Mouse (Mus musculus) right cerebral cortex, postnatal 14 days (tissue): ENCODE results near the gene Jmjd8.
A peak's percentile ranks its signal among the peaks of the same experiment; 100 is the strongest.

Experiments
- DNase-seq: peaks from one replicate; pipeline ENCODE4 v3.0.0; 2022

Jmjd8 gene

GRCm38 (mm10) chr17:25808789-25809605, 19.7 kb upstream of the Jmjd8 start, which contains the start of gene Fbxl16:
Gene Fbxl16 (plus strand): TSS chr17:25809085.
- DNase-seq, result peak; percentile 87

GRCm38 (mm10) chr17:25809606-25810340, 18.9 kb upstream of the Jmjd8 start:
- peak; percentile 53 for DNase-seq

GRCm38 (mm10) chr17:25810890-25811289, 17.8 kb upstream of the Jmjd8 start:
- DNase-seq, result no peak

GRCm38 (mm10) chr17:25813471-25813870, 15.2 kb upstream of the Jmjd8 start:
- DNase-seq, result peak; percentile 79

- DNase-seq, result no peak
Measured at GRCm38 (mm10) chr17:25817662-25818061, 11.0 kb upstream of the Jmjd8 start.

- DNase-seq, result no peak
Measured at GRCm38 (mm10) chr17:25818851-25819780, 9.6 kb upstream of the Jmjd8 start.

GRCm38 (mm10) chr17:25823452-25823851, 5.2 kb upstream of the Jmjd8 start, which contains the start of gene Wdr24:
Gene Wdr24 (plus strand): TSS chr17:25823627.
- DNase-seq, result peak; percentile 59

GRCm38 (mm10) chr17:25824362-25825142, 4.1 kb upstream of the Jmjd8 start:
- DNase-seq, result no peak

- no peak for DNase-seq
Measured at GRCm38 (mm10) chr17:25825311-25825710, 3.4 kb upstream of the Jmjd8 start.

- DNase-seq, result no peak
Measured at GRCm38 (mm10) chr17:25825984-25826570, 2.6 kb upstream of the Jmjd8 start.

- DNase-seq, result no peak
Measured at GRCm38 (mm10) chr17:25827011-25827410, 1.7 kb upstream of the Jmjd8 start.

GRCm38 (mm10) chr17:25827546-25828222, 983 bp upstream of the Jmjd8 start:
- no peak for DNase-seq

- no peak for DNase-seq
Measured at GRCm38 (mm10) chr17:25828223-25828594, 458 bp upstream of the Jmjd8 start.

- DNase-seq, result no peak
Measured at GRCm38 (mm10) chr17:25829558-25830017, 921 bp downstream of the Jmjd8 start.

- DNase-seq, result no peak
Measured at GRCm38 (mm10) chr17:25830200-25830753, 1.6 kb downstream of the Jmjd8 start.

- DNase-seq, result no peak
Measured at GRCm38 (mm10) chr17:25830806-25831431, 2.3 kb downstream of the Jmjd8 start.

GRCm38 (mm10) chr17:25831451-25832281, 3.0 kb downstream of the Jmjd8 start:
- DNase-seq, result peak; percentile 58

- DNase-seq, result peak; percentile 97
Measured at GRCm38 (mm10) chr17:25832436-25833290, 4.0 kb downstream of the Jmjd8 start.
